Mouse (Mus musculus): ENCODE data around the gene Clec12b.

The Clec12b gene

GRCm38 (mm10) chr6:129385774-129386173 is at the start of gene Clec12b:
Clec12b (minus strand) TSS chr6:129385874.
- H3K4me3 ChIP-seq (replicated peaks; ENCODE audit: low read length), result no peak within 1 kb of the TSS
- no peaks in the 10 kb centered on the region for H3K27me3 ChIP-seq (ENCODE audit: insufficient read depth, low read length)
- H3K9me3 ChIP-seq (ENCODE audit: low read length), result no peaks in the 10 kb centered on the region
- H3K4me1 ChIP-seq (replicated peaks; ENCODE audit: low read depth, low read length), result 0 out of 2 replicates have a peak, but pooled peaks cover 3% of the 10 kb centered on the region
- H3K36me3 ChIP-seq (ENCODE audit: insufficient read depth, low read length), result no peaks in the 10 kb centered on the region
- no peak for TF ChIP-seq POU5F1 (IDR thresholded peaks at IDR 0.05; ENCODE audit: borderline replicate concordance, low read length)
- no peak for TF ChIP-seq CTCF (conservative IDR thresholded peaks at IDR 0.05; ENCODE audit: low read length)
- TF ChIP-seq NANOG (IDR thresholded peaks at IDR 0.05; ENCODE audit: borderline replicate concordance, low read length), result no peak

GRCm38 (mm10) chr6:129434239-129434638 is 48.6 kb upstream of the Clec12b start:
- no peaks in the 10 kb centered on the region for H3K4me1 ChIP-seq (replicated peaks; ENCODE audit: low read depth, low read length)
- H3K27me3 ChIP-seq (ENCODE audit: insufficient read depth, low read length), result no peaks in the 10 kb centered on the region
- no peak overlapping the region for H3K4me3 ChIP-seq (replicated peaks; ENCODE audit: low read length)
- H3K9me3 ChIP-seq (ENCODE audit: low read length), result no peaks in the 10 kb centered on the region
- TF ChIP-seq NANOG (IDR thresholded peaks at IDR 0.05; ENCODE audit: borderline replicate concordance, low read length) (no peak), CTCF (conservative IDR thresholded peaks at IDR 0.05; ENCODE audit: low read length) (no peak), POU5F1 (IDR thresholded peaks at IDR 0.05; ENCODE audit: borderline replicate concordance, low read length) (no peak)
- H3K36me3 ChIP-seq (ENCODE audit: insufficient read depth, low read length), result no peaks in the 10 kb centered on the region

DNA sequence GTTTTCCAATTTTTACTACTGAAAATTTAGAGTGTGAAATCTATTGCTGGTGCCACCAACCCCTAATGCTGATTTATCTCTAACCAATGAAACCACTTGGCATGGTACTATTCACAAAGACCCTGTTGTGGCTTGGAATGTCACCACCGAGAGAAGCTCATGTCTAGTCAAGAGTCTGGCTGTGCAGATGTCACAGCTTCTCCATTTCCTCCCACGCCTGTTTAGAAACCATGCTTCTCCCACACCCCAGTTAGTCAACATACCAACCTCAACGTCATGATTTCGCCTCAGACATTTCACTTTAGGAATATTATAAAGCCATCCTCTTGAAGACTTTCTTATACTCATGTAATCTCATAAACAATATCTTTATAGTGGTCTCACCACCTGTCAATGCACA is 41.6 kb upstream of the Clec12b start:
- Histone ChIP-seq H3K4me1 (replicated peaks; ENCODE audit: low read depth, low read length) (no peaks in the 10 kb centered on the region), H3K36me3 (ENCODE audit: insufficient read depth, low read length) (no peaks in the 10 kb centered on the region), H3K9me3 (ENCODE audit: low read length) (no peaks in the 10 kb centered on the region), H3K27me3 (ENCODE audit: insufficient read depth, low read length) (no peaks in the 10 kb centered on the region), H3K4me3 (replicated peaks; ENCODE audit: low read length) (no peak overlapping the region)
- TF ChIP-seq CTCF (conservative IDR thresholded peaks at IDR 0.05; ENCODE audit: low read length), result no peak
- no peak for TF ChIP-seq NANOG (IDR thresholded peaks at IDR 0.05; ENCODE audit: borderline replicate concordance, low read length)
- no peak for TF ChIP-seq POU5F1 (IDR thresholded peaks at IDR 0.05; ENCODE audit: borderline replicate concordance, low read length)

GRCm38 (mm10) chr6:129425812-129426211 is 40.1 kb upstream of the Clec12b start:
- H3K36me3 ChIP-seq (ENCODE audit: insufficient read depth, low read length), result no peaks in the 10 kb centered on the region
- no peaks in the 10 kb centered on the region for H3K4me1 ChIP-seq (replicated peaks; ENCODE audit: low read depth, low read length)
- TF ChIP-seq POU5F1 (IDR thresholded peaks at IDR 0.05; ENCODE audit: borderline replicate concordance, low read length) (no peak), CTCF (conservative IDR thresholded peaks at IDR 0.05; ENCODE audit: low read length) (no peak), NANOG (IDR thresholded peaks at IDR 0.05; ENCODE audit: borderline replicate concordance, low read length) (no peak)
- no peaks in the 10 kb centered on the region for H3K9me3 ChIP-seq (ENCODE audit: low read length)
- no peaks in the 10 kb centered on the region for H3K27me3 ChIP-seq (ENCODE audit: insufficient read depth, low read length)
- H3K4me3 ChIP-seq (replicated peaks; ENCODE audit: low read length), result no peak overlapping the region

DNA sequence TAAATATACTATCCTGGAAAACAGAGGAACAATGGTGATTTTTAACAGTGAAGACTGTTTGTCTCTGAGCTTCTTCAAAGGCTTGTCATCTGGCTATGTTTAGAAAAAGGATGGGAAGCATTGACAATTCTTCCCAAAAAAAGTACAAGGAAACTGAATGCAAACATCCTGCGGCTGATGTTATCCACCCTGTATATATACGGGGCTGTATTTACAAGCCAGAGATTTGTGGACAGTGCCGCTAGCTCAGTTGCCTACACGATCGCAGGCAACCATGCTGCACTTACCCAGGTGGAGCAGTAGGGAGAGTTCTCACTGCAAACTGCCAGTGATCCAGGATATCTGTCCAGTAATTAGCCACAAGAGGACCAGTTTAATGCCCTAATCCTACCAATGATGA is 39.5 kb upstream of the Clec12b start:
- TF ChIP-seq POU5F1 (IDR thresholded peaks at IDR 0.05; ENCODE audit: borderline replicate concordance, low read length) (no peak), CTCF (conservative IDR thresholded peaks at IDR 0.05; ENCODE audit: low read length) (no peak), NANOG (IDR thresholded peaks at IDR 0.05; ENCODE audit: borderline replicate concordance, low read length) (no peak)
- H3K4me3 ChIP-seq (replicated peaks; ENCODE audit: low read length), result no peak overlapping the region
- no peaks in the 10 kb centered on the region for H3K27me3 ChIP-seq (ENCODE audit: insufficient read depth, low read length)
- H3K36me3 ChIP-seq (ENCODE audit: insufficient read depth, low read length), result no peaks in the 10 kb centered on the region
- H3K9me3 ChIP-seq (ENCODE audit: low read length), result no peaks in the 10 kb centered on the region
- no peaks in the 10 kb centered on the region for H3K4me1 ChIP-seq (replicated peaks; ENCODE audit: low read depth, low read length)

GRCm38 (mm10) chr6:129423734-129424072 is 38.0 kb upstream of the Clec12b start:
- no peak overlapping the region for H3K4me3 ChIP-seq (replicated peaks; ENCODE audit: low read length)
- no peaks in the 10 kb centered on the region for H3K4me1 ChIP-seq (replicated peaks; ENCODE audit: low read depth, low read length)
- no peaks in the 10 kb centered on the region for H3K9me3 ChIP-seq (ENCODE audit: low read length)
- no peaks in the 10 kb centered on the region for H3K36me3 ChIP-seq (ENCODE audit: insufficient read depth, low read length)
- TF ChIP-seq CTCF (conservative IDR thresholded peaks at IDR 0.05; ENCODE audit: low read length) (peak; percentile 98), POU5F1 (IDR thresholded peaks at IDR 0.05; ENCODE audit: borderline replicate concordance, low read length) (no peak)
- H3K27me3 ChIP-seq (ENCODE audit: insufficient read depth, low read length), result no peaks in the 10 kb centered on the region

DNA sequence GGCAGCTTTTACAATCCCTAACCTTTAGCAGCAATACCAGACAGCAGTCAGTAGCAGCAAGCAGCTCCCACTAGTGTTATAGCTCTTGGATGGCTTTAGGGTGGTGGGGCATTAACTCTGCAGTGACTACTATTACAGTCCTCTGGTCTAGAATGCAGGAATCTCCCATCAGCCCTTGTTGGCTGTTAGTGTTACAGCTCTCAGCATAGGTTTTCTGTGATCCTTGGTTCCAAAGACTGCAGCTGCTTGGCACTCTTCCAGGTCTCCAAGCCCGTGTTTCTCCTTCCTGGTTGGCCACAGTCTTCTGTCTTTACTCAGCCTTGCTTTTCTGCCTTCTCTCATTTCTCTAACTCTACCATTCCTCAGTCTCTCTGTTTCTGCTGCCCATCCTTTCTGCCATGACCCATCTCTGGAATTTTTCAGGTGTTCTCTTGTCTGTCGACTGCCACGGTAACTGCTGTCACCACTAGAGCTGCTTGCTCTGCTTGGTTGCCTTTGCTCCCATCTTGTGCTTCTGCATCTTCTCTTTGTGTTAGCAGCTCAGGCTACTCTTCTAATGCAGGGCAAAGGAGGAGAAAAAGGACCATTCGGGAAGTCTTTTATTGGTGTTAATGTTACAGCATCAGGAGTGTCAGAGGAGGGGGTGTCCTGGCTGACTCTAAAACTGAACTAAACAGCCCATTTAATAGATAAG is 37.5 kb upstream of the Clec12b start:
- no peak for TF ChIP-seq POU5F1 (IDR thresholded peaks at IDR 0.05; ENCODE audit: borderline replicate concordance, low read length)
- no peak for TF ChIP-seq CTCF (conservative IDR thresholded peaks at IDR 0.05; ENCODE audit: low read length)
- no peak for TF ChIP-seq NANOG (IDR thresholded peaks at IDR 0.05; ENCODE audit: borderline replicate concordance, low read length)
- Histone ChIP-seq H3K4me1 (replicated peaks; ENCODE audit: low read depth, low read length) (no peaks in the 10 kb centered on the region), H3K9me3 (ENCODE audit: low read length) (no peaks in the 10 kb centered on the region), H3K4me3 (replicated peaks; ENCODE audit: low read length) (no peak overlapping the region), H3K36me3 (ENCODE audit: insufficient read depth, low read length) (no peaks in the 10 kb centered on the region), H3K27me3 (ENCODE audit: insufficient read depth, low read length) (no peaks in the 10 kb centered on the region)

GRCm38 (mm10) chr6:129422311-129422710 is 36.6 kb upstream of the Clec12b start:
- H3K9me3 ChIP-seq (ENCODE audit: low read length), result no peaks in the 10 kb centered on the region
- no peak overlapping the region for H3K4me3 ChIP-seq (replicated peaks; ENCODE audit: low read length)
- TF ChIP-seq POU5F1 (IDR thresholded peaks at IDR 0.05; ENCODE audit: borderline replicate concordance, low read length), result no peak
- no peak for TF ChIP-seq CTCF (conservative IDR thresholded peaks at IDR 0.05; ENCODE audit: low read length)
- TF ChIP-seq NANOG (IDR thresholded peaks at IDR 0.05; ENCODE audit: borderline replicate concordance, low read length), result no peak
- no peaks in the 10 kb centered on the region for H3K27me3 ChIP-seq (ENCODE audit: insufficient read depth, low read length)
- no peaks in the 10 kb centered on the region for H3K36me3 ChIP-seq (ENCODE audit: insufficient read depth, low read length)
- no peaks in the 10 kb centered on the region for H3K4me1 ChIP-seq (replicated peaks; ENCODE audit: low read depth, low read length)

DNA sequence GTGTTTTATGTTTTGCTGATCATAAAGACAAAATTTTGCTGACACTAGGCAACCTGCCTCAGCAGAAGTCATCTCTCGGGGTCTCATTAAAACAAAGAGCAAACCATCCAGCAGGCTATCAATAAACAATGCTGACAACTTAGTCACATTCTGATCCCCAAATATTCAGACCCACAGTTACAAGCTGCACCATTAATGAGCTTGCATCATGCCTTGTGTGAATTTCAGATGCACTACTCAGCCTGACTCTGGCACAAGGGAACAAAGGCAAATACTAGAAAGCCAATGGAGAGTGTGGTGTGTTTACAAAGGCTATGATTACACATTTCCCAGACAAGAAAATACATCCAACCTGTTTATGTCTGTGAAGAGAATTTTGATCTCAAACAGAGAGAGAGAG is 28.5 kb upstream of the Clec12b start:
- H3K36me3 ChIP-seq (ENCODE audit: insufficient read depth, low read length), result no peaks in the 10 kb centered on the region
- H3K4me3 ChIP-seq (replicated peaks; ENCODE audit: low read length), result no peak overlapping the region
- no peaks in the 10 kb centered on the region for H3K27me3 ChIP-seq (ENCODE audit: insufficient read depth, low read length)
- no peaks in the 10 kb centered on the region for H3K9me3 ChIP-seq (ENCODE audit: low read length)
- H3K4me1 ChIP-seq (replicated peaks; ENCODE audit: low read depth, low read length), result no peaks in the 10 kb centered on the region
- TF ChIP-seq POU5F1 (IDR thresholded peaks at IDR 0.05; ENCODE audit: borderline replicate concordance, low read length), result no peak
- no peak for TF ChIP-seq NANOG (IDR thresholded peaks at IDR 0.05; ENCODE audit: borderline replicate concordance, low read length)
- TF ChIP-seq CTCF (conservative IDR thresholded peaks at IDR 0.05; ENCODE audit: low read length), result no peak
